Mouse (Mus musculus) heart, adult 2 months (tissue): ENCODE data around the gene Rad17.
A peak's percentile ranks its signal among the peaks of the same experiment; 100 is the strongest.

ENCODE experiments used
- CTCF ChIP-seq: fragments of 200-600 bp; IDR thresholded peaks from 2 replicates; pipeline ENCODE4 v1.8.1; 2022; ENCODE audit warnings: antibody characterized with exemption, mild to moderate bottlenecking, moderate library complexity
- POLR2A ChIP-seq: fragments of 200-500 bp; IDR thresholded peaks from 2 replicates; pipeline ENCODE4 v1.6.1; 2011; ENCODE audit warnings: mild to moderate bottlenecking, low read depth, low read length, control low read depth; ENCODE audit not compliant: insufficient read depth

- TF ChIP-seq POLR2A, result no peak
- TF ChIP-seq CTCF, result peak; percentile 26; the same call in 1 of the 2 replicates
Observed at GRCm38 (mm10) chr13:100616181-100617087, 34.4 kb downstream of the Rad17 start, which contains the start of gene Marveld2.
